Mouse (Mus musculus) bone marrow, adult 2 months (tissue): ENCODE measurements at regions not wholly inside any gene's neighbourhood (a gene's known extent, or its start where the extent isn't known, plus 50 kb on each side); places are given as distances from the start of the nearest gene placed in this dataset.

Source experiments
- CTCF ChIP-seq: fragments of 200-500 bp; IDR thresholded peaks from 2 replicates; pipeline ENCODE4 v1.5.1; 2011; ENCODE audit warnings: low read length, control low read depth; ENCODE audit not compliant: control insufficient read depth, insufficient read depth
- POLR2A ChIP-seq: fragments of 200-500 bp; IDR thresholded peaks from 2 replicates; pipeline ENCODE4 v1.6.1; 2011; ENCODE audit warnings: low read depth, mild to moderate bottlenecking, control low read depth, low read length, borderline replicate concordance; ENCODE audit not compliant: control insufficient read depth

DNA sequence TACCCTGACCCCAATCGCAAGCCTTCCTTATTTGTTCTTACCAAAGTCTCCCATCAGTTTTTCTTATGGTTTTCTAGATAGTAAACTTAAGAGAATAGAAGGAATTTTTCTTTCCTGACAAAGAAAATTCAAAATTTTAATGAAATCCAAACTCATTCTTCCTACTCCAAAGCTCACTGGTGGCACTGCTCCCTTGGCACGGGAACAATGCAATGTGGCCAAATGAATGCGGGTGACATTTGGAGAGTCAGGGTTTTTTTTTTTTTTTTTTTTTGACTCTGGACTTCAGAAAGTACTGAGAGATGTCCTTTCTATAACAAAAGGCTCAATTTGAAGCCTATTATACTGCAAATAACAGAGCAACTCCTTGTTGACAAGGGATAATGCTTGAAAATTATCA lies 499.4 kb upstream of the Nrp1 start:
- TF ChIP-seq CTCF (no peak), POLR2A (no peak)
